Mouse (Mus musculus) heart, embryonic 11.5 days (tissue): ENCODE results near the gene 1810009A15Rik. TPM values are rescaled to one million over a fixed set of nuclear protein-coding genes. Genes with fewer than 3 reads are reported as not detected.
"Not testable (repeated sequence)": the region's sequence is repeated elsewhere in the genome, so short reads cannot be mapped to it uniquely, and the experiment has no call there.

Source experiments
- ATAC-seq: fragments of 200-750 bp; cut with Nextera tagmentation; replicated peaks from 2 replicates; pipeline ENCODE4 v1.8.0; 2017; ENCODE audit warnings: moderate library complexity; ENCODE audit not compliant: insufficient number of reproducible peaks, low FRiP score, low TSS enrichment
- H3K27ac ChIP-seq: fragments of 300-500 bp; sonication (generic); 2 replicates; pipeline ENCODE4 v1.5.1; 2014; ENCODE audit warnings: mild to moderate bottlenecking, low read depth, low read length
- H3K27me3 ChIP-seq: fragments of 300-500 bp; sonication (generic); 2 replicates; pipeline ENCODE4 v1.6.1; 2014; ENCODE audit warnings: mild to moderate bottlenecking, low read length, mixed read lengths; ENCODE audit not compliant: control insufficient read depth, insufficient read depth
- H3K36me3 ChIP-seq: fragments of 300-500 bp; sonication (generic); 2 replicates; pipeline ENCODE4 v1.6.1; 2014; ENCODE audit warnings: mild to moderate bottlenecking, low read length, moderate library complexity, mixed read lengths; ENCODE audit not compliant: control insufficient read depth, insufficient read depth
- H3K4me1 ChIP-seq: fragments of 300-500 bp; sonication (generic); 2 replicates; pipeline ENCODE4 v1.6.1; 2014; ENCODE audit warnings: low read length; ENCODE audit not compliant: control insufficient read depth, insufficient read depth
- H3K4me2 ChIP-seq: fragments of 300-500 bp; sonication (generic); 2 replicates; pipeline ENCODE4 v1.6.1; 2014; ENCODE audit warnings: mild to moderate bottlenecking, moderate library complexity
- H3K4me3 ChIP-seq: fragments of 300-500 bp; sonication (generic); 2 replicates; pipeline ENCODE4 v1.5.1; 2014; ENCODE audit warnings: low read depth, low read length
- H3K9ac ChIP-seq: fragments of 300-500 bp; sonication (generic); 2 replicates; pipeline ENCODE4 v1.6.1; 2014; ENCODE audit warnings: mild to moderate bottlenecking, low read depth, low read length, moderate library complexity
- H3K9me3 ChIP-seq: fragments of 300-500 bp; sonication (generic); replicated peaks from 2 replicates; pipeline ENCODE4 v1.6.1; 2016; ENCODE audit warnings: low read length; ENCODE audit not compliant: control insufficient read depth
- WGBS: fragments of 180-500 bp; shearing (Covaris S2); extraction: QIAGEN DNeasy Blood & Tissue Kit; methylation state at CpG from one replicate; pipeline ENCODE4 v1.1.7; 2014; ENCODE audit not compliant: insufficient replicate concordance; 5-methylcytosine and 5-hydroxymethylcytosine counted together
- polyA plus RNA-seq: library from polyadenylated mRNA; unstranded; fragments of >200 nt; fragmentation: Nextera tagmentation; extraction: Ambion mirVana; gene quantifications from 2 replicates; pipeline ENCODE4 v1.2.1, GENCODE M21; 2014

1810009A15Rik gene
- polyA plus RNA-seq, 1 experiment from 2014 or later = 77.5 TPM

- no peak; the same call in 1 of the 2 replicates for ATAC-seq
- H3K9ac ChIP-seq = no peak within 1 kb of the TSS
- H3K27me3 ChIP-seq = no peaks in the 10 kb centered on the region
- peaks cover 4% of the 10 kb centered on the region; the same call in 1 of the 2 replicates for H3K4me1 ChIP-seq
- H3K27ac ChIP-seq = no peak within 1 kb of the TSS
- H3K9me3 ChIP-seq = no peaks in the 10 kb centered on the region
- H3K36me3 ChIP-seq = 0 out of 2 replicates have a peak, but pooled peaks cover 3% of the 10 kb centered on the region
- H3K4me3 ChIP-seq = no peak within 1 kb of the TSS
- peak within 1 kb of the TSS; percentile 7; the same call in 1 of the 2 replicates for H3K4me2 ChIP-seq
- WGBS = 26% methylated on average over 7 of the region's 7 CpGs
Observed at GRCm38 (mm10) chr19:8850402-8850901, 38.2 kb upstream of the 1810009A15Rik start, which contains the start of gene Lrrn4cl. Gene Lrrn4cl (plus strand): TSS chr19:8850768.

GRCm38 (mm10) chr19:8851639-8852038, 37.0 kb upstream of the 1810009A15Rik start:
- Histone ChIP-seq H3K4me3 (no peak overlapping the region), H3K4me1 (peaks cover 4% of the 10 kb centered on the region; the same call in 1 of the 2 replicates), H3K9me3 (no peaks in the 10 kb centered on the region), H3K4me2 (no peak overlapping the region), H3K36me3 (0 out of 2 replicates have a peak, but pooled peaks cover 3% of the 10 kb centered on the region), H3K27ac (no peak overlapping the region), H3K27me3 (no peaks in the 10 kb centered on the region), H3K9ac (no peak overlapping the region)
- no peak for ATAC-seq
- 41% methylated on average over 7 of the region's 7 CpGs for WGBS

- no peaks in the 10 kb centered on the region for H3K9me3 ChIP-seq
Observed at GRCm38 (mm10) chr19:8852236-8852928, 36.3 kb upstream of the 1810009A15Rik start.

GRCm38 (mm10) chr19:8853117-8853516, 35.5 kb upstream of the 1810009A15Rik start:
- Histone ChIP-seq H3K27me3 (no peaks in the 10 kb centered on the region), H3K36me3 (no peaks in the 10 kb centered on the region), H3K27ac (no peak overlapping the region), H3K9ac (no peak overlapping the region), H3K4me1 (peaks cover 4% of the 10 kb centered on the region; the same call in 1 of the 2 replicates), H3K4me2 (no peak overlapping the region), H3K4me3 (no peak overlapping the region), H3K9me3 (no peaks in the 10 kb centered on the region)
- 71% methylated on average over 3 of the region's 3 CpGs for WGBS
- no peak for ATAC-seq

More at GRCm38 (mm10) chr19:8852236-8852928, 36.3 kb upstream of the 1810009A15Rik start:
- Histone ChIP-seq H3K4me3 (no peak overlapping the region), H3K4me2 (no peak overlapping the region), H3K36me3 (no peaks in the 10 kb centered on the region), H3K27me3 (no peaks in the 10 kb centered on the region), H3K4me1 (peaks cover 4% of the 10 kb centered on the region; the same call in 1 of the 2 replicates), H3K27ac (no peak overlapping the region), H3K9ac (no peak overlapping the region)
- no peak for ATAC-seq
- WGBS = 47% methylated on average over 10 of the region's 10 CpGs

- 46% methylated on average over 4 of the region's 4 CpGs for WGBS
- H3K9ac ChIP-seq = no peak overlapping the region
- H3K4me1 ChIP-seq = no peaks in the 10 kb centered on the region
- no peaks in the 10 kb centered on the region for H3K36me3 ChIP-seq
- H3K4me2 ChIP-seq = no peak overlapping the region
- no peak for ATAC-seq
- no peak overlapping the region for H3K4me3 ChIP-seq
- no peaks in the 10 kb centered on the region for H3K27me3 ChIP-seq
- H3K9me3 ChIP-seq = no peaks in the 10 kb centered on the region
- H3K27ac ChIP-seq = no peak overlapping the region
Observed at GRCm38 (mm10) chr19:8857689-8858088, 31.0 kb upstream of the 1810009A15Rik start.

- Histone ChIP-seq H3K9me3 (no peaks in the 10 kb centered on the region), H3K4me3 (no peak overlapping the region), H3K9ac (no peak overlapping the region), H3K4me1 (no peaks in the 10 kb centered on the region), H3K27me3 (no peaks in the 10 kb centered on the region), H3K4me2 (no peak overlapping the region), H3K27ac (no peak overlapping the region), H3K36me3 (no peaks in the 10 kb centered on the region)
- no peak for ATAC-seq
- 11% methylated on average over 1 of the region's 1 CpGs for WGBS
Observed at GRCm38 (mm10) chr19:8859018-8859417, 29.6 kb upstream of the 1810009A15Rik start.

- Histone ChIP-seq H3K9ac (no peak overlapping the region), H3K4me3 (no peak overlapping the region), H3K27me3 (no peaks in the 10 kb centered on the region), H3K27ac (no peak overlapping the region), H3K4me2 (no peak overlapping the region), H3K4me1 (no peaks in the 10 kb centered on the region), H3K9me3 (no peaks in the 10 kb centered on the region), H3K36me3 (no peaks in the 10 kb centered on the region)
- WGBS = 73% methylated on average over 6 of the region's 6 CpGs
- no peak for ATAC-seq
Observed at GRCm38 (mm10) chr19:8864265-8864664, 24.4 kb upstream of the 1810009A15Rik start.

- H3K4me1 ChIP-seq, H3K9ac ChIP-seq, H3K36me3 ChIP-seq, H3K27ac ChIP-seq, H3K9me3 ChIP-seq, ATAC-seq, H3K27me3 ChIP-seq: not testable (repeated sequence)
- peak overlapping the region; percentile 80; the same call in 1 of the 2 replicates for H3K4me3 ChIP-seq
- WGBS = 56% methylated on average over 3 of the region's 3 CpGs
- peak overlapping the region; percentile 91 for H3K4me2 ChIP-seq
Observed at GRCm38 (mm10) chr19:8870381-8870780, 18.3 kb upstream of the 1810009A15Rik start.
